Mouse (Mus musculus) lung, postnatal 0 days (tissue): ENCODE results near the gene Amfr. TPM values are rescaled to one million over a fixed set of nuclear protein-coding genes. Genes with fewer than 3 reads are reported as not detected.

Experiments
- ATAC-seq: fragments of 200-750 bp; cut with Nextera tagmentation; 2 replicates; pipeline ENCODE4 v1.8.0; 2017; ENCODE audit warnings: moderate library complexity
- DNase-seq: peaks from one replicate; pipeline ENCODE4 v3.0.0-alpha.2; 2016; ENCODE audit warnings: low spot score
- H3K27ac ChIP-seq: fragments of 300-500 bp; sonication (generic); 2 replicates; pipeline ENCODE4 v1.5.1; 2014; ENCODE audit warnings: antibody characterized with exemption, mild to moderate bottlenecking, low read length, mixed read lengths
- H3K27me3 ChIP-seq: fragments of 300-500 bp; sonication (generic); replicated peaks from 2 replicates; pipeline ENCODE4 v1.6.1; 2014; ENCODE audit warnings: low read length, mixed read lengths; ENCODE audit not compliant: insufficient read depth
- H3K36me3 ChIP-seq: fragments of 300-500 bp; sonication (generic); 2 replicates; pipeline ENCODE4 v1.6.1; 2014; ENCODE audit warnings: low read length, mixed read lengths; ENCODE audit not compliant: insufficient read depth
- H3K4me1 ChIP-seq: fragments of 300-500 bp; sonication (generic); 2 replicates; pipeline ENCODE4 v1.6.1; 2014; ENCODE audit warnings: antibody characterized with exemption, low read depth, low read length, mixed read lengths; ENCODE audit not compliant: insufficient read depth
- H3K4me2 ChIP-seq: fragments of 300-500 bp; sonication (generic); replicated peaks from 2 replicates; pipeline ENCODE4 v1.6.1; 2014; ENCODE audit warnings: low read depth, mild to moderate bottlenecking, low read length, moderate library complexity, mixed read lengths
- H3K4me3 ChIP-seq: fragments of 300-500 bp; sonication (generic); 2 replicates; pipeline ENCODE4 v1.5.1; 2014; ENCODE audit warnings: low read depth, low read length
- H3K9ac ChIP-seq: fragments of 300-500 bp; sonication (generic); replicated peaks from 2 replicates; pipeline ENCODE4 v1.6.1; 2014; ENCODE audit warnings: low read depth, mild to moderate bottlenecking
- H3K9me3 ChIP-seq: fragments of 300-500 bp; sonication (generic); 2 replicates; pipeline ENCODE4 v1.6.1; 2016; ENCODE audit warnings: low read length, mixed read lengths
- CTCF ChIP-seq: IDR thresholded peaks from 2 replicates; pipeline ENCODE4 v1.5.1; 2016; ENCODE audit warnings: antibody characterized with exemption, mild to moderate bottlenecking
- EP300 ChIP-seq: IDR thresholded peaks from 2 replicates; pipeline ENCODE4 v1.6.1; 2016; ENCODE audit warnings: antibody characterized with exemption, mild to moderate bottlenecking, control low read depth
- WGBS: fragments of 180-500 bp; shearing (Covaris S2); extraction: QIAGEN DNeasy Blood & Tissue Kit; methylation state at CpG from one replicate; pipeline ENCODE4 v1.1.7; 2014; 5-methylcytosine and 5-hydroxymethylcytosine counted together
- polyA plus RNA-seq: library from polyadenylated mRNA; unstranded; fragments of >200 nt; fragmentation: Nextera tagmentation; extraction: Ambion mirVana; gene quantifications from 2 replicates; pipeline ENCODE4 v1.2.1, GENCODE M21; 2015

Amfr gene
- polyA plus RNA-seq, 1 experiment from 2014 or later = 57.4 TPM

DNA sequence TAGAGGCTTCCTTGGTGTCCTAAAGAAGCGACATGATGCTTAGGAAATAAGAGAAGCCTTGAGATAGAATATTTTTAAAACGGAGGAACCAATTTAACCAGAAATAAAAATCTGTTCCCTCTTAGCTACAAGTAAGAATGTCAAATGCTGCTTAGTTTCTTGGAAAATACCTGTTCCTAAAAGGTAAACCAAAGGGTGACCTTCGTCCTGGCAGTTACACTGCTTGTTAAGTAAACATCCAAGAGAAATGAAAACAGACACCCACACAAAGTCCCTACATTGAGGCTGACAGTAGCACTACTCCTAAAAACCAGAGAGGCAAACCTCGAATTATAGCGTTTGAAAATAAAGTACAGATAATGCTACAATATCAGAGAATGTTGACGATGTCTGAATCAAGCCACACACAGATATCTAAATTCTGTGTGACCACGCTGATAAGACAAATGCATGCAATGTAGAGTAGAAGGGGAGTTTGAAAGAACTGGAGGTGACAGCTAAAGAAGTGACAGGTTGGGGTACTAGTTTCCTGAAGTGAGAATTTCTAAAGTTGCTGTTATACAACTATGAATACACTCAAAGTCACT is 477 bp upstream of the Amfr start:
- H3K27ac ChIP-seq = no peak overlapping the region
- WGBS = 23% methylated on average over 7 of the region's 7 CpGs
- DNase-seq = no peak
- H3K9ac ChIP-seq = peak overlapping the region; percentile 93
- peak overlapping the region; percentile 98 for H3K4me3 ChIP-seq
- H3K9me3 ChIP-seq = no peaks in the 10 kb centered on the region
- H3K27me3 ChIP-seq = no peaks in the 10 kb centered on the region
- no peak for TF ChIP-seq CTCF
- no peak for TF ChIP-seq EP300
- H3K4me1 ChIP-seq = no peaks in the 10 kb centered on the region; the same call in 1 of the 2 replicates
- H3K4me2 ChIP-seq = peak overlapping the region; percentile 78
- ATAC-seq = no peak
- no peaks in the 10 kb centered on the region for H3K36me3 ChIP-seq

DNA sequence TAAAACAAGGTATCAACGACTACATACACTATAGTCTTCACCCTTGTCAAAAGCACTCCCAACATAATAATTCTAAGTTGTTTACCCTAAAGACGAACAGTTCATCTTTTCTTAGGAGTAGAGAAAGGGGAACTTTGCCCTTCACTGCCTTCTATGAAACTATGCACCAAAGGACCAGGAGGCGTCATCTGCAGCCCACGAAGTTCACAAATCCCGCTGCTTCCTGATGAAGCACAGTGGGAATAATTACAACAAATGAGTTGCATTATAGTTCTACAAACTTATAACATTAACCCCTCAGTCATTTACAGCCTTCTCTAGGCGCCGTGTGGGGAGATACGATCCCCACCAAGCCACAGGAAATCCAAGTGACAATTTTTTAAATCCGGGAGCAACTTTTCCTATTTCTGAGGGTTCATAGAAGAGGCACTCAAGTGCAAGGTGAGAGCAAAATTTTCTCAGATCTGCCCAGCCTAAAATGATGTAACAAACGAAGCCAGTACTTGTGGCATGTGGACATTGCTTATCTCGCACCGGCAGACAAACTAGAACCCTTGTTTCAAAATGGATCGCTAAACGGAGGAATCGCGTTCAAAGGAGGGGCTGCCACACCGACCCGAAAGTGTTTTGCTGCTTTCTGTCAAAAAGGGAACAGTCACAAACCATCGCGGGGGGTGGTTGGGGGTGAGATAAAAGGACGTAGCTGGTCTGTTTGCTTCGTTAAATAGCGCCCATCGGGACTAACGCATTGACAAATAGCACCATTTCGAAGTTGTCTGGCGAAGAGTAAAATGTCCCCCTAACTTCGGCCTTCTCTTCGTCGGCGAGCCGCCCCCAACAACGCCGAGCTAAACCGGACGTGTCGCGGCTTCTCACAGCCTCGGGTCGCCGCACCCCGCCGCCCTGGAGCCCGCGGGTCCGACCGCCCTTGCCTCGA is 1.3 kb downstream of the Amfr start:
- H3K9ac ChIP-seq = peak overlapping the region; percentile 93
- H3K4me2 ChIP-seq = peak overlapping the region; percentile 78
- H3K27me3 ChIP-seq = no peaks in the 10 kb centered on the region
- WGBS = 2% methylated on average over 47 of the region's 48 CpGs
- no peaks in the 10 kb centered on the region; the same call in 1 of the 2 replicates for H3K4me1 ChIP-seq
- no peak for ATAC-seq
- H3K9me3 ChIP-seq = no peaks in the 10 kb centered on the region
- no peaks in the 10 kb centered on the region for H3K36me3 ChIP-seq
- peak; percentile 43 for DNase-seq
- TF ChIP-seq EP300 (no peak), CTCF (no peak)
- H3K4me3 ChIP-seq = peak overlapping the region; percentile 98
- H3K27ac ChIP-seq = peak overlapping the region; percentile 95

DNA sequence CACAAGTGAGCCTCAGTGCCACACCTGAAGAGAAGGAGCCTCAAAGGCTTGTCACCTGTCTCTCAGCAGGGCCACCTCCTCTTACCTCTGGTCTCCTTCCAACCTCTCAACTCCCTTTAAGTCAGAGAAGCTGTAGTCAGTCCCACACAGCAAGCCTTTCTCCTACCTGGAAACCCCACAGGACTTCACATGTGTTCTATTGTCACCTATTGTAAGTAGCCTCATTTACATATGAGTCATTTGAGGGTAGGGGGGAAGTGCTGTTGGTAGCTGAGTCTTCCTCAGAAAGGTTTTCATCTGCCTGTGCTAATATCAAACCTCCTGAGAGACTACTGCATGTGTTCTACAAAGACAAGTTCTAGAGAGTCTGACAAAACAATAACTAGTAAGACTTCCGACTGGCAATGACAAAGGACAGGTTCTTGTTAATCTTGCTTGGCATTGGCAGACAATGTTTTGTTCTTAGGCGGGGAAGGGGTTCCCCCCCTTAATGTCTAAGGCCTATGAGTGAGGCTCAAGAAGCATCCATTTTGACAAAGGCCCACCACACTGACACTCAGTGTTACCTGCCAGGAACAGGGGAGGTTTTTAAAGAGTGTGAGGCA is 2.4 kb downstream of the Amfr start:
- Histone ChIP-seq H3K4me3 (no peak overlapping the region), H3K36me3 (no peaks in the 10 kb centered on the region), H3K9ac (no peak overlapping the region), H3K4me2 (no peak overlapping the region), H3K4me1 (no peaks in the 10 kb centered on the region; the same call in 1 of the 2 replicates), H3K9me3 (no peaks in the 10 kb centered on the region), H3K27ac (no peak overlapping the region), H3K27me3 (no peaks in the 10 kb centered on the region)
- no peak for TF ChIP-seq EP300
- no peak for TF ChIP-seq CTCF
- WGBS = 58% methylated on average over 2 of the region's 2 CpGs
- no peak for DNase-seq
- ATAC-seq = no peak

DNA sequence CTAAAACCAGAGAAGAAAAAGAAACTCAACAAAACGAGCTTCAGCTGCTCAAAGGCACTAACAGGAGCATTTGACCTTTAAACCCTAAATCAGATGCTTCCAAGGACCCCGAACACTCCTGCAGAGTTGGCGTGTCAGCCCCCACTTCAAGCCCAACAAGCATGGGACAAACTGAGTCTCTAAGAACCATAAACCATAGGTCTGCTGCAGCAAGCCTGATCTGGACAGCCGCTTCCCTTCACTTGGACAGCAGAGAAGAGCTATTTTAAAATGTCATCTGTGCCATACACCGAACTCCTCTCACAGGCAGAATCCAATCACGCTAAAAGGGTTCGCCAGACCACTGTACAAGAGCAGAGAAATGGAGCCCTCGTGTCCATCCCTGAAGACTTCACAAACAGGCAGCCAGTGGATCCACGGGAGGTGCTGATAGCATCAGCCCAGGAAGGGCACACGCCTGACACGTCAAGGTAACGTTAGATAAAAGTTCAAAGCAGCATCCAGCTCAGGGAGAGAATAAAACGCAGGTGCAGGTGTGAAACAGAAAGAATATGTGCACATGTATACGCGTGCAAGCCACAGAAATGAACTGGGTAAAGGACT is 3.3 kb downstream of the Amfr start:
- no peak overlapping the region for H3K27ac ChIP-seq
- DNase-seq = no peak
- H3K9ac ChIP-seq = no peak overlapping the region
- ATAC-seq = no peak
- TF ChIP-seq CTCF = no peak
- no peak for TF ChIP-seq EP300
- H3K4me3 ChIP-seq = no peak overlapping the region
- H3K36me3 ChIP-seq = no peaks in the 10 kb centered on the region
- no peaks in the 10 kb centered on the region for H3K27me3 ChIP-seq
- no peak overlapping the region for H3K4me2 ChIP-seq
- H3K9me3 ChIP-seq = no peaks in the 10 kb centered on the region
- H3K4me1 ChIP-seq = no peaks in the 10 kb centered on the region; the same call in 1 of the 2 replicates
- WGBS = 61% methylated on average over 15 of the region's 15 CpGs

DNA sequence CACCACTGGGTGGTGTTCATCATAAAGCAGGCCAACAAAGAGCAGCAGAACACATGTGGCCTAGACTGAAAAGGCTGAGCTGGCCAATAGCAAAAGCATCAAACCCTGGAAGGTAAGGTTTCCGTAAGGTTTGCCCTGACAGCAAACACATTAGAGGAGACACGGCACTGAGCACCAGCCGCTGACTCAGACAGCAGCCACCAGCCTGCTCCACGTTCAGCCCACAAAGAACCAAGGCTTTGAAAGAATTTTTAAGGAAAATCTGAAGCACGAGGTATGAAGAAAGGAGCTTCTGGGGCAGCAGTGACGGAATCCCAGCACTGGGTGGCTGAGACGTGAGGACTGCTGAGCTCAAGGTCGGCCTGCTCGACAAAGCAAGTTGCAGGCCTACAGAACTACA is 8.5 kb downstream of the Amfr start:
- H3K9ac ChIP-seq = no peak overlapping the region
- no peak overlapping the region for H3K4me3 ChIP-seq
- no peaks in the 10 kb centered on the region for H3K4me1 ChIP-seq
- H3K4me2 ChIP-seq = no peak overlapping the region
- no peak for ATAC-seq
- H3K36me3 ChIP-seq = peaks cover 21% of the 10 kb centered on the region; the same call in 1 of the 2 replicates
- 92% methylated on average over 9 of the region's 9 CpGs for WGBS
- no peak for DNase-seq
- no peak overlapping the region for H3K27ac ChIP-seq
- H3K27me3 ChIP-seq = no peaks in the 10 kb centered on the region
- TF ChIP-seq CTCF = no peak
- no peak for TF ChIP-seq EP300
- no peaks in the 10 kb centered on the region for H3K9me3 ChIP-seq

DNA sequence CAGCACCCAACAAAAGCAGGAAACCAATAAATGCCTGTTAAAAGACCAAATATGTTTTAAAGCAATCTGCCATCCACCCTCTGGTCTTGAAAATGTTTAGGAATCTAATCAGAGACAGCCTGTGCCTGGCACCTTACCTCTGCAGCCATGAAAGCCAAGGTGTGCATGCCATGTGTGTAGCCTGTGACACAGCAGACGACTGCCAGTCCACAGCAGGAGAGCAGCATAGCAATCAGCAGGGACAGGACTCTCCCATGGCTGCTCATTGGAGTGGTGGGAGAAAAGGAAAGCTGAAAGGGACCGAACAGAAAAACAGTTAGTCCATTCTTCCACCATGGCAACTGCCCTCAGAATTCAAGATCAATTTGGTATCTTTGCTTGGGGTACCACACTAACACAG is 13.7 kb downstream of the Amfr start:
- Histone ChIP-seq H3K9me3 (no peaks in the 10 kb centered on the region), H3K4me3 (no peak overlapping the region), H3K27ac (no peak overlapping the region), H3K4me2 (no peak overlapping the region), H3K4me1 (no peaks in the 10 kb centered on the region), H3K27me3 (no peaks in the 10 kb centered on the region), H3K9ac (no peak overlapping the region), H3K36me3 (peaks cover 27% of the 10 kb centered on the region; the same call in 1 of the 2 replicates)
- 91% methylated on average over 2 of the region's 2 CpGs for WGBS
- DNase-seq (no peak), ATAC-seq (no peak)
- TF ChIP-seq EP300 (no peak), CTCF (no peak)
